Mouse (Mus musculus) lung, postnatal 0 days (tissue): ENCODE data around the gene Smco3. TPM values are rescaled to one million over a fixed set of nuclear protein-coding genes. Genes with fewer than 3 reads are reported as not detected.

Experiments used
- ATAC-seq: fragments of 200-750 bp; cut with Nextera tagmentation; 2 replicates; pipeline ENCODE4 v1.8.0; 2017; ENCODE audit warnings: moderate library complexity
- DNase-seq: peaks from one replicate; pipeline ENCODE4 v3.0.0-alpha.2; 2016; ENCODE audit warnings: low spot score
- H3K27ac ChIP-seq: fragments of 300-500 bp; sonication (generic); 2 replicates; pipeline ENCODE4 v1.5.1; 2014; ENCODE audit warnings: antibody characterized with exemption, mild to moderate bottlenecking, low read length, mixed read lengths
- H3K27me3 ChIP-seq: fragments of 300-500 bp; sonication (generic); replicated peaks from 2 replicates; pipeline ENCODE4 v1.6.1; 2014; ENCODE audit warnings: low read length, mixed read lengths; ENCODE audit not compliant: insufficient read depth
- H3K36me3 ChIP-seq: fragments of 300-500 bp; sonication (generic); 2 replicates; pipeline ENCODE4 v1.6.1; 2014; ENCODE audit warnings: low read length, mixed read lengths; ENCODE audit not compliant: insufficient read depth
- H3K4me1 ChIP-seq: fragments of 300-500 bp; sonication (generic); 2 replicates; pipeline ENCODE4 v1.6.1; 2014; ENCODE audit warnings: antibody characterized with exemption, low read depth, low read length, mixed read lengths; ENCODE audit not compliant: insufficient read depth
- H3K4me2 ChIP-seq: fragments of 300-500 bp; sonication (generic); replicated peaks from 2 replicates; pipeline ENCODE4 v1.6.1; 2014; ENCODE audit warnings: low read depth, mild to moderate bottlenecking, low read length, moderate library complexity, mixed read lengths
- H3K4me3 ChIP-seq: fragments of 300-500 bp; sonication (generic); 2 replicates; pipeline ENCODE4 v1.5.1; 2014; ENCODE audit warnings: low read depth, low read length
- H3K9ac ChIP-seq: fragments of 300-500 bp; sonication (generic); replicated peaks from 2 replicates; pipeline ENCODE4 v1.6.1; 2014; ENCODE audit warnings: low read depth, mild to moderate bottlenecking
- H3K9me3 ChIP-seq: fragments of 300-500 bp; sonication (generic); 2 replicates; pipeline ENCODE4 v1.6.1; 2016; ENCODE audit warnings: low read length, mixed read lengths
- CTCF ChIP-seq: IDR thresholded peaks from 2 replicates; pipeline ENCODE4 v1.5.1; 2016; ENCODE audit warnings: antibody characterized with exemption, mild to moderate bottlenecking
- EP300 ChIP-seq: IDR thresholded peaks from 2 replicates; pipeline ENCODE4 v1.6.1; 2016; ENCODE audit warnings: antibody characterized with exemption, mild to moderate bottlenecking, control low read depth
- whole genome bisulfite sequencing: fragments of 180-500 bp; shearing (Covaris S2); extraction: QIAGEN DNeasy Blood & Tissue Kit; methylation state at CpG from one replicate; pipeline ENCODE4 v1.1.7; 2014; 5-methylcytosine and 5-hydroxymethylcytosine counted together
- polyA plus RNA-seq: library from polyadenylated mRNA; unstranded; fragments of >200 nt; fragmentation: Nextera tagmentation; extraction: Ambion mirVana; gene quantifications from 2 replicates; pipeline ENCODE4 v1.2.1, GENCODE M21; 2015

Gene Smco3
- polyA plus RNA-seq, 1 experiment from 2014 or later: 2.3 TPM

GRCm38 (mm10) chr6:136815381-136815780 lies 19.9 kb downstream of the Smco3 start:
- 0 out of 2 replicates have a peak, but pooled peaks have one; percentile 23 for TF ChIP-seq EP300
- no peak for TF ChIP-seq CTCF
- peak; percentile 64 for DNase-seq
- no peak overlapping the region for H3K4me2 ChIP-seq
- H3K4me1 ChIP-seq: no peaks in the 10 kb centered on the region
- no peak overlapping the region for H3K27ac ChIP-seq
- peaks cover 48% of the 10 kb centered on the region for H3K36me3 ChIP-seq
- H3K9me3 ChIP-seq: no peaks in the 10 kb centered on the region
- no peak overlapping the region for H3K9ac ChIP-seq
- ATAC-seq: peak; percentile 21; the same call in 1 of the 2 replicates
- no peak overlapping the region for H3K4me3 ChIP-seq
- H3K27me3 ChIP-seq: no peaks in the 10 kb centered on the region
- 77% methylated on average over 7 of the region's 7 CpGs for WGBS

- Histone ChIP-seq H3K9me3 (no peaks in the 10 kb centered on the region), H3K36me3 (peaks cover 38% of the 10 kb centered on the region; the same call in 1 of the 2 replicates), H3K4me3 (no peak overlapping the region), H3K27ac (no peak overlapping the region), H3K4me1 (no peaks in the 10 kb centered on the region; the same call in 1 of the 2 replicates), H3K27me3 (no peaks in the 10 kb centered on the region), H3K4me2 (no peak overlapping the region), H3K9ac (no peak overlapping the region)
- DNase-seq: peak; percentile 64
- 23% methylated on average over 4 of the region's 4 CpGs for WGBS
- TF ChIP-seq CTCF (peak; percentile 63), EP300 (peak; percentile 16; the same call in 1 of the 2 replicates)
- ATAC-seq: no peak
These were observed 22.1 kb downstream of the Smco3 start for GRCm38 (mm10) chr6:136813117-136813516.

- no peak for TF ChIP-seq CTCF
- no peak for TF ChIP-seq EP300
- WGBS: 81% methylated on average over 10 of the region's 10 CpGs
- Histone ChIP-seq H3K9me3 (no peaks in the 10 kb centered on the region), H3K4me2 (no peak overlapping the region), H3K9ac (no peak overlapping the region), H3K27me3 (no peaks in the 10 kb centered on the region), H3K27ac (no peak overlapping the region), H3K4me1 (no peaks in the 10 kb centered on the region; the same call in 1 of the 2 replicates), H3K36me3 (peaks cover 28% of the 10 kb centered on the region; the same call in 1 of the 2 replicates), H3K4me3 (no peak overlapping the region)
- DNase-seq: no peak
- no peak for ATAC-seq
These were observed 24.1 kb downstream of the Smco3 start for GRCm38 (mm10) chr6:136811196-136811595.

GRCm38 (mm10) chr6:136809673-136810072 lies 25.6 kb downstream of the Smco3 start:
- H3K27ac ChIP-seq: peak overlapping the region; percentile 91
- peak overlapping the region; percentile 90 for H3K4me2 ChIP-seq
- H3K9me3 ChIP-seq: no peaks in the 10 kb centered on the region
- ATAC-seq: no peak
- H3K36me3 ChIP-seq: peaks cover 16% of the 10 kb centered on the region; the same call in 1 of the 2 replicates
- no peak for TF ChIP-seq CTCF
- no peak for TF ChIP-seq EP300
- peak overlapping the region; percentile 77 for H3K4me3 ChIP-seq
- peak; percentile 35 for DNase-seq
- no peaks in the 10 kb centered on the region for H3K27me3 ChIP-seq
- no peaks in the 10 kb centered on the region; the same call in 1 of the 2 replicates for H3K4me1 ChIP-seq
- WGBS: 54% methylated on average over 13 of the region's 13 CpGs
- H3K9ac ChIP-seq: peak overlapping the region; percentile 70; the same call in 1 of the 2 replicates

- H3K4me1 ChIP-seq: no peaks in the 10 kb centered on the region; the same call in 1 of the 2 replicates
- ATAC-seq: peak; percentile 17
- H3K27ac ChIP-seq: peak overlapping the region; percentile 91
- H3K36me3 ChIP-seq: peaks cover 10% of the 10 kb centered on the region; the same call in 1 of the 2 replicates
- no peaks in the 10 kb centered on the region for H3K27me3 ChIP-seq
- 11% methylated on average over 14 of the region's 14 CpGs for WGBS
- peak overlapping the region; percentile 90 for H3K4me2 ChIP-seq
- H3K9ac ChIP-seq: peak overlapping the region; percentile 70
- no peaks in the 10 kb centered on the region for H3K9me3 ChIP-seq
- TF ChIP-seq CTCF: no peak
- TF ChIP-seq EP300: peak; percentile 78
- peak overlapping the region; percentile 77 for H3K4me3 ChIP-seq
- DNase-seq: peak; percentile 96
These were observed 26.2 kb downstream of the Smco3 start for GRCm38 (mm10) chr6:136809077-136809476.

GRCm38 (mm10) chr6:136808631-136809046 lies 26.6 kb downstream of the Smco3 start:
- peak overlapping the region; percentile 70 for H3K9ac ChIP-seq
- TF ChIP-seq CTCF (no peak), EP300 (no peak)
- H3K27ac ChIP-seq: peak overlapping the region; percentile 91
- H3K4me3 ChIP-seq: peak overlapping the region; percentile 77
- no peaks in the 10 kb centered on the region; the same call in 1 of the 2 replicates for H3K4me1 ChIP-seq
- H3K36me3 ChIP-seq: 0 out of 2 replicates have a peak, but pooled peaks cover 7% of the 10 kb centered on the region
- ATAC-seq (peak; percentile 6), DNase-seq (peak; percentile 51)
- H3K9me3 ChIP-seq: no peaks in the 10 kb centered on the region
- peak overlapping the region; percentile 90 for H3K4me2 ChIP-seq
- no peaks in the 10 kb centered on the region for H3K27me3 ChIP-seq
- 2% methylated on average over 28 of the region's 28 CpGs for WGBS
